Mouse (Mus musculus): ENCODE measurements at regions not wholly inside any gene's neighbourhood (a gene's known extent, or its start where the extent isn't known, plus 50 kb on each side); places are given as distances from the start of the nearest gene placed in this dataset.

DNA sequence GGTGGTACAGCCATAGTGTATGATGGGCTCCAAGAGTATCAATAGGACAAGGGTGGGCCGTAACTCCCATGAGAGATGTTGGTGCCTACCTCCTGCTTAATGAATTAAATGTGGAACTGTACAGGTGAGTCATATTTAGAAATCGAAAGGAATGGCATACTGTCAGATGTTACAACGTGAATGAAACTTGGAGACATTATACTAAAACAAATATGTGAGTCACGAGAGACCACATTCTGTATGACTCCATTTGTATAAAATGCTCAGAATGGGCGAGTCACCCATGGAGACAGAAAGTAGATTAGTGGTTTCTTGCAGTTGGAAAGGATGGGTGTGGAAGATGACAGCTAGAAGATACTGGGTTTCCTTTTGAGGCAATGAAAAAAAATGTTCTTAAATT lies 340.4 kb upstream of the Gm21798 start:
- no peak for TF ChIP-seq CTCF (IDR thresholded peaks at IDR 0.05; ENCODE audit: borderline replicate concordance, extremely low read depth, insufficient read depth, insufficient read length)
- no peak for TF ChIP-seq POLR2A (IDR thresholded peaks at IDR 0.05; ENCODE audit: borderline replicate concordance, extremely low read depth, insufficient read depth, insufficient read length, poor library complexity, severe bottlenecking)

All from brain, embryonic 14.5 days (tissue).